Mouse (Mus musculus) Muller cell, postnatal 12 days (primary cell): Measurements from ENCODE around the gene Gm7356.
"Not testable (repeated sequence)": the region's sequence is repeated elsewhere in the genome, so short reads cannot be mapped to it uniquely, and the experiment has no call there.

ENCODE experiments used
- DNase-seq: peaks from one replicate; pipeline ENCODE4 v3.0.0-alpha.2; 2015; ENCODE audit errors: inconsistent ontology term

Gm7356 gene

DNA sequence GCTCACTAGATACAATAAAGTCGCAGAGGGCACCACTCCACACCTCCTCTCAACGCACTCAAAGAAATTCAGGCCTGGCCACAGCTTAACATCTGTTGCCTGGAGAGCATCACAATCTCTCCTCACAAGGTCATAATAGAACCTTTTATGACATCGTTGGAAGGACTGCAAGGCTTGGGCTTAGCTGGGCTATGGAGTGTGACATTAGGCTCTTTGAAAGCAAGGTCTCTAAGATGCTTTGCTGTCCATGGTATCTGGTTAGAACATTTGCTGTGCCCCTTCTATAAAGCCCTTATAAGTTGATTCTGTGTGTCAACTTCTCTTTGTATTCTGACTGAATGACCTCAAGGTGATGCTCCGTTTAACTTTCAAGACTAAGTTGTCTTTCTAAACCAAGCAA is at the start of gene Gm7356:
Gene Gm7356 (minus strand): TSS at position 101 of the 400 bp plus-strand sequence.
- not testable (repeated sequence) for DNase-seq

- DNase-seq = not testable (repeated sequence)
Observed at GRCm38 (mm10) chr17:14041880-14042279, 38.4 kb upstream of the Gm7356 start.

DNA sequence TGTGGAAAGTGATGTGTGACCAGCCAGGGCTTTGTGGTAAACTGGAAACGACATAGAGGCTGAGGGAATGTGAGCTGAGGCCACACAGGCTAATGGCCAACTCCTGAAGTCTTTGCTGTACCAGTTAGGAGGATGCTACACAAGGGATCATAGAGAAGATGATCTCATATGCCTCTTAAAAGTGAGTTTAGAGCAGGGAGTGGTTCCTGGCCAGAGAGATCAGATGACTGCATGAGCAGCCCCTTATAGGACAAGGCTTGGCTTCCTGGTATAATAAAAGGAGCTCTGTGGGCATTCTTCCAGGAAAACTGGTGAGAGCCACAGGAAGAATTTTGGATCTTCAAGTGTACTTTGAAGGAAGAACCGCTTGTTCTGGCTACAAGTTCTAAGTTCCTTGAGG is 33.5 kb upstream of the Gm7356 start:
- not testable (repeated sequence) for DNase-seq

DNA sequence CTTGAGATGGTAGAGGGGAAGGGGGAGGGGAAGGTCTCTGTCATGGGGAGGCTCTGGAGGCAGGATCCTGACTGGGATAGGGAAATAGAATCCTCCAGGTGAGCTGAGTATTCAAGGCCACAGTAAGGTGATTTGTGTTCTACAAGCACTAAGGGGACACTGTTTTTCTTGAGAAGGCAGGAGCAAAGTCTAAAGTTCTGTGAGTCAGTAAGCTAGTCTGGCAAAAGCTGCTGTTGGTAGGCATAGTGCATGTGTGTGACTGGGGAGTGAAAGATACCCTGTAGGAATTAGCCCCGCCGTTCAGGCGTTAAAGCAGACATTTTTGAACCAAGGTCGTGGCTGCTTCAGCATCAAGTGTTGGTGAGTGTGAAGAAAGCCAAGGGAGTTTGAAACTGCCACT is 32.6 kb upstream of the Gm7356 start:
- DNase-seq = not testable (repeated sequence)

DNA sequence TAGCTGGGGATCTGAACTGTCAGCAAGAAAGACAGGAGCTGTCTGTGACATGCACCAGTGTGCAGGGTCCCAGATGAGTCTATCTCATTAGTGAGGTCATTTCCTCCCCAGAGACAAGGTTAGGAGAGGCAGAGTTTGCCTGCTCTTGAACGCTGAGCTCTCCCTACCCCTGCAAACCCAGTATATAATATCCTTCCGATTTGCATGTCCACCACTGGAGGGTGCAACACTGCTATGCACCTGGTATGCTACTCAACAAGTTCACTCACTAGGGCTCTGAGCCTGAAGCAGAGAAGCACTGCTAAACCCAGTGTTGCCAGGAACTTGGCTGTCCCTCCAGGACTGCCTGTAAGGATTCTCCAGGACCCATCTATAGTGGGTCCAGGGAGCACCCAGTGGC is 10.1 kb downstream of the Gm7356 start:
- DNase-seq = not testable (repeated sequence)

DNA sequence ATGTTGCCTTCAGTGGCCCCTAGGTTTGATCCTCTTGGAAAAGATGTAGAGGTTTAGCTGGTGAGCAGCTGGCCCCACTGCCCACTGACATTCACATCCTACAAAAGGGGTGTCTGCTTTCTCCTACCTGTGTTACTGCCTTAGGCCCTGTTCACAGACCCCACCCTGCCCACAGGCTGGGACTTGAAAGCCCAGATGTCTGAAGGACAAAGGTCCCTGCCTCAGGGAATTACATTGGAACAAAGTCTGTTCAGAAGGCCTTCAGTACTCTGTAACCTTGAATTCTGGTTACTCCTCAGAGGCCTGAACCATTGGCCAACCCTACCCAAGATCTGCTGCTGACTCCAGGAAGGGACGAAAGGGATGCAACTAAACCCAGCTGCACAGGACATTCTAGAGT is 15.8 kb downstream of the Gm7356 start:
- DNase-seq = no peak

- DNase-seq = not testable (repeated sequence)
Observed at GRCm38 (mm10) chr17:13970796-13971195, 32.7 kb downstream of the Gm7356 start.

- not testable (repeated sequence) for DNase-seq
Observed at GRCm38 (mm10) chr17:13969917-13970316, 33.6 kb downstream of the Gm7356 start.

DNA sequence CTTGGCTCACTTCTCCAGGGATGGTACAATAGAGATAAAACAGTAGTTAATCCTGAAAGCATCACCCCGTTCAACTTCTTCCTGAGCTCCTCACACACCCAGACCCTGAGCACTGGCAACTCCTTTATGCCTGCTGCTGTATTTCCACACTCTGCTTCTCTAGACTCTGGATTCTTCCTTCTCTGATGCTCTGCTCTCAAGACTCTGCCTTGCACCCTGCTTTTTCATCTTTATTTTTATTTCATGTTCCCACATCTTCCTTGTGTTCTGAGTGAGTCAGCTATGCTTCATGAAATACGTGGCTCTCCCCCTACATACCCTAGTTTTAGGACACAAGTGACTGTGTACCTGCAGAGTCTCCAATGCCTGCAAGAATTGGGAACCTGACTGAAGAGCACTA is 38.5 kb downstream of the Gm7356 start:
- DNase-seq = not testable (repeated sequence)

GRCm38 (mm10) chr17:13962245-13962644 is 41.3 kb downstream of the Gm7356 start:
- DNase-seq = not testable (repeated sequence)

GRCm38 (mm10) chr17:13958129-13958528 is 45.4 kb downstream of the Gm7356 start:
- DNase-seq = not testable (repeated sequence)

- DNase-seq = not testable (repeated sequence)
Observed at GRCm38 (mm10) chr17:13951570-13951969, 51.9 kb downstream of the Gm7356 start.
